Mouse (Mus musculus) olfactory bulb, adult 2 months (tissue): Measurements from ENCODE around the gene 2010300C02Rik.

ENCODE experiments used
- CTCF ChIP-seq: fragments of 200-500 bp; IDR thresholded peaks from 2 replicates; pipeline ENCODE4 v1.5.1; 2012; ENCODE audit warnings: low read depth, mild to moderate bottlenecking, low read length, moderate library complexity; ENCODE audit not compliant: insufficient read depth
- POLR2A ChIP-seq: fragments of 200-500 bp; IDR thresholded peaks from 2 replicates; pipeline ENCODE4 v1.6.1; 2012; ENCODE audit warnings: mild to moderate bottlenecking, low read depth, low read length, moderate library complexity; ENCODE audit not compliant: insufficient read depth

DNA sequence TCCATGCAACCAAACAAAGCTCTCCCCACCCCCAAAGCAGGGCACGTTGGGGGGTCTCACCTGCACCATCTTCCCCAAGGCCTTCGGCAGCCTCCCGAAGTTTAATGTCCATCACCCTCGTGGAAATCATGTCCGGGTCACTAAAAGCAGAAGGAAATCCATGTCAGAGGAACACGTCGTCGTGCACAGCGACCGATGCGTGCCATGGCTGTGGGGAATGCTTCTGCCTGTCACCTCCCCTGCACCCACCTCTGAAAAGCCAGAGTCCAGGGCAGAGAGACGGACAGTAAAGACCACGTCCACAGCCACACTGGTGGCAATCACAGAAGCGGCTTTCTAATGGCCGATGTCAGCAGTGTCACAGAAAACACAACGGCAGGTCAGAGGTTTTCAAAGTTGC is 75.4 kb downstream of the 2010300C02Rik start:
- TF ChIP-seq POLR2A (no peak), CTCF (no peak)
